Mouse (Mus musculus) urinary bladder, postnatal 4 days (tissue): ENCODE measurements around the gene Sgf29.
"Not testable (repeated sequence)": the region's sequence is repeated elsewhere in the genome, so short reads cannot be mapped to it uniquely, and the experiment has no call there.

Experiments
- DNase-seq, 2 experiments: peaks; one replicate each; pipeline ENCODE4 v3.0.0; 2021 to 2022; ENCODE audit warnings: low spot score in 2 of 2

The Sgf29 gene

GRCm38 (mm10) chr7:126688156-126688555, 39.0 kb downstream of the Sgf29 start:
- DNase-seq = not testable (repeated sequence)

GRCm38 (mm10) chr7:126689021-126689420, 39.9 kb downstream of the Sgf29 start:
- DNase-seq = no peak

- no peak for DNase-seq
Observed at GRCm38 (mm10) chr7:126690737-126691136, 41.6 kb downstream of the Sgf29 start.

GRCm38 (mm10) chr7:126691676-126692075, 42.6 kb downstream of the Sgf29 start:
- no peak for DNase-seq

GRCm38 (mm10) chr7:126692426-126692825, 43.3 kb downstream of the Sgf29 start:
- DNase-seq = no peak

- peak; percentile 65 to 83 for DNase-seq
Observed at GRCm38 (mm10) chr7:126693256-126693655, 44.1 kb downstream of the Sgf29 start.

GRCm38 (mm10) chr7:126693781-126694180, 44.7 kb downstream of the Sgf29 start:
- peak in 1 of 2 experiments; percentile 52 for DNase-seq

GRCm38 (mm10) chr7:126694441-126695051, 45.4 kb downstream of the Sgf29 start:
- no peak for DNase-seq

GRCm38 (mm10) chr7:126695210-126695611, 46.1 kb downstream of the Sgf29 start, which contains the start of gene Bola2:
Bola2 (plus strand) TSS chr7:126695401.
- no peak for DNase-seq

GRCm38 (mm10) chr7:126695631-126696207, 46.6 kb downstream of the Sgf29 start, which contains the start of gene Slx1b:
Slx1b (minus strand) TSS chr7:126695784.
- peak; percentile 94 for DNase-seq

- no peak for DNase-seq
Observed at GRCm38 (mm10) chr7:126696303-126696702, 47.2 kb downstream of the Sgf29 start.

- DNase-seq = no peak
Observed at GRCm38 (mm10) chr7:126696886-126697285, 47.8 kb downstream of the Sgf29 start.

GRCm38 (mm10) chr7:126697838-126698237, 48.7 kb downstream of the Sgf29 start:
- DNase-seq = no peak

GRCm38 (mm10) chr7:126700063-126701015, 51.2 kb downstream of the Sgf29 start:
- no peak for DNase-seq

- peak; percentile 73 to 91 for DNase-seq
Observed at GRCm38 (mm10) chr7:126701070-126701469, 52.0 kb downstream of the Sgf29 start.

- no peak for DNase-seq
Observed at GRCm38 (mm10) chr7:126701559-126702357, 52.6 kb downstream of the Sgf29 start.

GRCm38 (mm10) chr7:126702358-126702757, 53.2 kb downstream of the Sgf29 start:
- no peak for DNase-seq

- DNase-seq = no peak
Observed at GRCm38 (mm10) chr7:126702861-126703756, 54.0 kb downstream of the Sgf29 start.

GRCm38 (mm10) chr7:126703757-126704077, 54.6 kb downstream of the Sgf29 start:
- DNase-seq = no peak

- peak; percentile 61 to 77 for DNase-seq
Observed at GRCm38 (mm10) chr7:126704121-126704980, 55.2 kb downstream of the Sgf29 start.
